Comparison of ENCODE assay signal across 8 mouse cellular contexts in genomic region chr11:121672990-121673572, GRCm38 (mm10). TPM values are rescaled to one million over a fixed set of nuclear protein-coding genes. Genes with fewer than 3 reads are reported as not detected.
A peak's percentile ranks its signal among the peaks of the same experiment; 100 is the strongest.
DNase-seq lines count a peak whose midpoint lies in the region; ATAC-seq and TF ChIP-seq lines count a peak whose summit lies in the region.

Gene B3gntl1 (minus strand): TSS chr11:121673153.

- peak; percentile 100 for DNase-seq in heart, postnatal 10 days
- peak; percentile 99 for DNase-seq in large intestine, adult 2 months (ENCODE audit: low read depth, low spot score)
- peak; percentile 97 for DNase-seq in liver, postnatal 0 days
- peak; percentile 98 for DNase-seq in testis, postnatal 10 days (ENCODE audit: low spot score)

- no peak for TF ChIP-seq EP300 in ES-Bruce4 (IDR thresholded peaks at IDR 0.05; ENCODE audit: insufficient read depth, low read depth, low read length)
- TF ChIP-seq EP300 in liver, postnatal 0 days (IDR thresholded peaks at IDR 0.05; ENCODE audit: low read depth): no peak

- H3K27me3 ChIP-seq in ES-Bruce4 (ENCODE audit: control insufficient read depth, insufficient read depth, low read length, poor library complexity, severe bottlenecking): no peaks in the 10 kb centered on the region
- no peaks in the 10 kb centered on the region for H3K27me3 ChIP-seq in forebrain, embryonic 13.5 days
- H3K27me3 ChIP-seq in liver, postnatal 0 days (ENCODE audit: insufficient read depth, low read length): no peaks in the 10 kb centered on the region
- H3K27me3 ChIP-seq in neural tube, embryonic 14.5 days (ENCODE audit: control insufficient read depth, insufficient read depth, low read length): no peaks in the 10 kb centered on the region

- peak within 1 kb of the TSS; percentile 81 for H3K4me2 ChIP-seq in forebrain, embryonic 13.5 days
- peak within 1 kb of the TSS; percentile 92 for H3K4me2 ChIP-seq in liver, postnatal 0 days (ENCODE audit: low read depth, low read length)
- peak within 1 kb of the TSS; percentile 78 for H3K4me2 ChIP-seq in neural tube, embryonic 14.5 days (ENCODE audit: low read depth, low read length)

- WGBS in forebrain, embryonic 13.5 days: under 1% methylated on average over 46 of the region's 46 CpGs
- WGBS in large intestine, adult 2 months: under 1% methylated on average over 46 of the region's 46 CpGs
- WGBS in liver, postnatal 0 days (ENCODE audit: insufficient replicate concordance): 2% methylated on average over 46 of the region's 46 CpGs
- WGBS in neural tube, embryonic 14.5 days: under 1% methylated on average over 45 of the region's 46 CpGs

- intact Hi-C loops in heart, postnatal 10 days (cut with DNase I): loop anchor here (1.0 kb wide), 1 partner anchor 29 kb away; no protein-coding TSS in a partner anchor

- ATAC-seq in cerebellum, adult (ENCODE audit: insufficient number of reproducible peaks, low FRiP score, low TSS enrichment): peak; percentile 99
- peak; percentile 100 for ATAC-seq in forebrain, embryonic 13.5 days
- ATAC-seq in liver, postnatal 0 days: peak; percentile 100
- ATAC-seq in neural tube, embryonic 14.5 days (ENCODE audit: low read depth): peak; percentile 100

- peak within 1 kb of the TSS; percentile 65 for H3K9ac ChIP-seq in ES-Bruce4 (ENCODE audit: low read depth, poor library complexity, severe bottlenecking)
- H3K9ac ChIP-seq in forebrain, embryonic 13.5 days: peak within 1 kb of the TSS; percentile 81
- peak within 1 kb of the TSS; percentile 63 for H3K9ac ChIP-seq in liver, postnatal 0 days (replicated peaks)
- peak within 1 kb of the TSS; percentile 82 for H3K9ac ChIP-seq in neural tube, embryonic 14.5 days (replicated peaks; ENCODE audit: low read depth, low read length)

- H3K4me3 ChIP-seq in ES-Bruce4 (ENCODE audit: low read depth, low read length): peak within 1 kb of the TSS; percentile 94
- peak within 1 kb of the TSS; percentile 67 for H3K4me3 ChIP-seq in forebrain, embryonic 13.5 days
- H3K4me3 ChIP-seq in liver, postnatal 0 days (ENCODE audit: low read depth, low read length): peak within 1 kb of the TSS; percentile 63
- peak within 1 kb of the TSS; percentile 56 for H3K4me3 ChIP-seq in neural tube, embryonic 14.5 days (ENCODE audit: low read depth, low read length)

- no peak for TF ChIP-seq CTCF in ES-Bruce4 (IDR thresholded peaks at IDR 0.05; ENCODE audit: low read depth, low read length)
- TF ChIP-seq CTCF in liver, postnatal 0 days (IDR thresholded peaks at IDR 0.05; ENCODE audit: low read depth): peak; percentile 38; the same call in 1 of the 2 replicates

- 0 out of 2 replicates have a peak, but pooled peaks cover 4% of the 10 kb centered on the region for H3K36me3 ChIP-seq in ES-Bruce4 (ENCODE audit: control insufficient read depth, insufficient read depth, low read length, poor library complexity, severe bottlenecking)
- H3K36me3 ChIP-seq in forebrain, embryonic 13.5 days (ENCODE audit: poor library complexity, severe bottlenecking): peaks cover 6% of the 10 kb centered on the region; the same call in 1 of the 2 replicates
- H3K36me3 ChIP-seq in liver, postnatal 0 days (replicated peaks; ENCODE audit: insufficient read depth, low read length): no peaks in the 10 kb centered on the region; the same call in 1 of the 2 replicates
- no peaks in the 10 kb centered on the region for H3K36me3 ChIP-seq in neural tube, embryonic 14.5 days (ENCODE audit: control insufficient read depth, insufficient read depth, low read length)

- peak; percentile 90 for TF ChIP-seq POLR2A in ES-Bruce4 (IDR thresholded peaks at IDR 0.05; ENCODE audit: insufficient read depth, low read length)

- no peaks in the 10 kb centered on the region for H3K4me1 ChIP-seq in ES-Bruce4 (ENCODE audit: control insufficient read depth, insufficient read depth, low read length)
- H3K4me1 ChIP-seq in forebrain, embryonic 13.5 days: peaks cover 9% of the 10 kb centered on the region
- peaks cover 7% of the 10 kb centered on the region; the same call in 1 of the 2 replicates for H3K4me1 ChIP-seq in liver, postnatal 0 days (ENCODE audit: insufficient read depth)
- 0 out of 2 replicates have a peak, but pooled peaks cover 3% of the 10 kb centered on the region for H3K4me1 ChIP-seq in neural tube, embryonic 14.5 days (ENCODE audit: control insufficient read depth, insufficient read depth, low read length)

- H3K9me3 ChIP-seq in ES-Bruce4 (replicated peaks; ENCODE audit: control insufficient read depth, insufficient read depth, low read length, poor library complexity, severe bottlenecking): peaks cover 4% of the 10 kb centered on the region; the same call in 1 of the 2 replicates
- 0 out of 2 replicates have a peak, but pooled peaks cover 5% of the 10 kb centered on the region for H3K9me3 ChIP-seq in forebrain, embryonic 13.5 days (replicated peaks)
- no peaks in the 10 kb centered on the region for H3K9me3 ChIP-seq in liver, postnatal 0 days (ENCODE audit: low read length)
- no peaks in the 10 kb centered on the region for H3K9me3 ChIP-seq in neural tube, embryonic 14.5 days (ENCODE audit: control insufficient read depth, low read length)

- H3K27ac ChIP-seq in ES-Bruce4 (ENCODE audit: insufficient read depth, low read length): peak within 1 kb of the TSS; percentile 57
- H3K27ac ChIP-seq in forebrain, embryonic 13.5 days: peak within 1 kb of the TSS; percentile 89
- peak within 1 kb of the TSS; percentile 79 for H3K27ac ChIP-seq in liver, postnatal 0 days (ENCODE audit: low read depth)
- peak within 1 kb of the TSS; percentile 83 for H3K27ac ChIP-seq in neural tube, embryonic 14.5 days (ENCODE audit: low read depth, low read length)

RNA-seq across cellular contexts. Expression of gene B3gntl1, which starts in this region (rescaled TPM):
- 13.1 and 13.5 TPM in 2 replicates for polyA plus RNA-seq in ES-Bruce4 (2011; ENCODE audit: insufficient read depth, insufficient read length, low read depth, missing spikeins)
- polyA plus RNA-seq in forebrain, embryonic 13.5 days (2015; fragmentation: Nextera tagmentation; extraction: Ambion mirVana): 5.8 and 7.0 TPM in 2 replicates
- total RNA-seq in heart, postnatal 10 days (2021): 1 to 10 TPM; 3.5 to 5.5 TPM
- 5.2 and 7.1 TPM in 2 replicates for polyA plus RNA-seq in large intestine, adult 2 months (2012; rRNA removed)
- 1.1 and 1.5 TPM in 2 replicates for polyA plus RNA-seq in liver, postnatal 0 days (2015; fragmentation: Nextera tagmentation; extraction: Ambion mirVana)
- 6.0 and 6.1 TPM in 2 replicates for polyA plus RNA-seq in neural tube, embryonic 14.5 days (2014; fragmentation: Nextera tagmentation; extraction: Ambion mirVana)

Comparison
In these comparisons a context has a peak if more than half of its experiments do, and no peak if none do; other contexts are left out.
1. Peak in every context shown above with its lines: DNase-seq, ATAC-seq, H3K4me3 ChIP-seq and H3K27ac ChIP-seq.